Mouse (Mus musculus) lung, adult 2 months (tissue): ENCODE results near the gene Mum1.

ENCODE experiments used
- CTCF ChIP-seq: fragments of 200-500 bp; IDR thresholded peaks from 2 replicates; pipeline ENCODE4 v1.5.1; 2011; ENCODE audit warnings: mild to moderate bottlenecking, low read length, control low read depth; ENCODE audit not compliant: insufficient read depth
- POLR2A ChIP-seq: fragments of 200-500 bp; IDR thresholded peaks from 2 replicates; pipeline ENCODE4 v1.6.1; 2011; ENCODE audit warnings: low read depth, mild to moderate bottlenecking, control low read depth, low read length, borderline replicate concordance; ENCODE audit errors: extremely low read depth

DNA sequence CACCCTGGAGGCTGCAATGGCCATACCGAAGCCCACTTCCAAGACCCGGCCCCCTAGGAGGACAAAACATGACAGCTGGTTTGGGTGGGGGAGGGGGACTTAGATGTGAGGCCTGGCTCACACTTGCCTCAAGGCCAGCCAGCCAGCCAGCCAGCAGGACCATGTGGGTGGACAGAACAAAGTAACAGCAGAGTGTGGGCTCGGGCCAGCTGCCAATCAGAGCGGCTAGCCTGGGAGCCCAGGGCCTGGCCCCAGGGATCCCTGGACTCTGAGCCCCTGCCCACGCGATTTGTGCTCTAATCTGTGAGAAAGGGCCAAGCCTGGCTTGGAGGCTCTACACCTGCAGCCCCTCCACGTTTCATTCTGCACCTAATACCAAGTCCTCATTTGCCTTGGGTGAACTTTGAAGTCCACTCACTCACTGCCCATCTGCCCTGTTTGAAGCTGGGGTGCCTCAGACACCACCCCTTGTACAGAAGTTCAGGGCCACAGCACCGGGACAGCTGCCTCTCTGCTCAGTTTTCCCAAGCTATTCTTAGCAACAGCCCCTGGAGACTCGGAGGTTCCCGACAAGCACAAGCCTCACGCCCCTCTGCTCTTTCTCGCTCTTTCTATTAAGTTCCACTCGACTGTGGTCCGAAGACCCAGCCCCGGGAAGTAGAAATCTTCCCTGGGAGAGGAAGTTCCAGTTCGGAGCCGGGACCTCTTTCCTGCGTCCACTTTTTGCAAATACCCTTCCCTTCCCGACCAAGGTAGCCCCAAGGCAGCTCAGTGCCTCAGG, 33.8 kb downstream of the Mum1 start:
- no peak for TF ChIP-seq CTCF
- no peak for TF ChIP-seq POLR2A
